Mouse (Mus musculus): Measurements from ENCODE around the gene Mef2d. TPM values are rescaled to one million over a fixed set of nuclear protein-coding genes. Genes with fewer than 3 reads are reported as not detected.

The Mef2d gene
- polyA plus RNA-seq, 1 experiment = 50.0 TPM

DNA sequence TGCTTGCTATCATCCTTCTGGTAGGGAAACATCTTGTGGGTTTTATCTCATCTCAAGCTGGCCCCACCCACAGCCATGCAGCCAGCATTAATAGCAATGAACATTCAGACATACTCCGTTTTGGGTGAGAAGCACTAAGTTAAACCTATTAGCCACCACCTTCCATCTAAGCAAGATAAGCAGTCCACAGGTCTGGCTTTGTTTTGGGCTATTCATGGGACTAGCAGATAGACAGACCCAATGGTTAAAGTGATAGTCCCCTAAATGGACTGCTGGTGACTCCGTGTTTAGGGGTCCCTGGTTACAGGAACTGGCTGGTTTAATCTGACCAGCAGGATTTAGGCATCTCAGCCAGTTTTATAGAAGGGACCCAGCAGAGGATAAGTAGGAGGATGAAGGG lies 70.8 kb downstream of the Mef2d start:
- peaks cover 13% of the 10 kb centered on the region for H3K4me1 ChIP-seq (ENCODE audit: control insufficient read depth, insufficient read depth, insufficient read length, low read length)
- no peak overlapping the region for H3K4me3 ChIP-seq (ENCODE audit: insufficient read depth, low read depth, low read length)
- H3K27ac ChIP-seq (replicated peaks; ENCODE audit: low read depth, low read length) = no peak overlapping the region

DNA sequence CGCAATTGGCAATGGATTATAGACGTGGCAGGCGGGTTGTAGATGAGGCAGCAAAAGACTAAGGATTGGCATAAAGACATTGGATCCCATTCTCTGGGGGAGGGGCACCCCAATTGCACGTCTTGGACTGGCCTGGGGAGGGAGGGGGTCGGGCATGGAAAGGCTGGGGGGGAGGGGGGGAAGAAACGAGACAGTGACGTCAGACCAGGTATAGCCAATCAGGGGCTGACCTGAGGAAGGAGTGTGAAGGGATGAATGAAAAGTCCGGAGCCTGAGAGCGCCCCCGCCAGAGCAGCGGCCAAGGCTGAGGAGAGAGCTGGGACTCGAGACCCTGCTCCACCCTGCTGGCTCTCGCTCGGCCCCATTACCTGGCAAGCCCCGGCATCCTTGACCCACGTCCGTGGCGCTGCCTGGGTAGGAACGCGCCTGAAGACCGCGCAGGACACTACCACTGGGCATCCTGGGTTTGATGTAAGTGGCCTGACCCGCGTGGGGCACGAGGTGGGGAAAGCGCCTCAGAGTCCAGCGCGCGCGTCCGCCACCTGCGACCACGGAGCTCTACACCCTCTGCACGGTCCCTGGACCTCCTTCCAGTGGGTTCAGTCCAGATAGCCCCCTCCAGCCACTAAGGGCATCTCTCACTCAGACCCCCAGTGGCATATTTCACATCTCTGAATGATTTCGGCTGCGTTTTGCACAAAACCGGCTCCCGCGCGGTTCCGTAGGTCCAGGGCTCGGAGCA lies 72.2 kb downstream of the Mef2d start:
- no peak overlapping the region for H3K27ac ChIP-seq (replicated peaks; ENCODE audit: low read depth, low read length)
- H3K4me1 ChIP-seq (ENCODE audit: control insufficient read depth, insufficient read depth, insufficient read length, low read length) = peaks cover 13% of the 10 kb centered on the region
- H3K4me3 ChIP-seq (ENCODE audit: insufficient read depth, low read depth, low read length) = peak overlapping the region; percentile 50

DNA sequence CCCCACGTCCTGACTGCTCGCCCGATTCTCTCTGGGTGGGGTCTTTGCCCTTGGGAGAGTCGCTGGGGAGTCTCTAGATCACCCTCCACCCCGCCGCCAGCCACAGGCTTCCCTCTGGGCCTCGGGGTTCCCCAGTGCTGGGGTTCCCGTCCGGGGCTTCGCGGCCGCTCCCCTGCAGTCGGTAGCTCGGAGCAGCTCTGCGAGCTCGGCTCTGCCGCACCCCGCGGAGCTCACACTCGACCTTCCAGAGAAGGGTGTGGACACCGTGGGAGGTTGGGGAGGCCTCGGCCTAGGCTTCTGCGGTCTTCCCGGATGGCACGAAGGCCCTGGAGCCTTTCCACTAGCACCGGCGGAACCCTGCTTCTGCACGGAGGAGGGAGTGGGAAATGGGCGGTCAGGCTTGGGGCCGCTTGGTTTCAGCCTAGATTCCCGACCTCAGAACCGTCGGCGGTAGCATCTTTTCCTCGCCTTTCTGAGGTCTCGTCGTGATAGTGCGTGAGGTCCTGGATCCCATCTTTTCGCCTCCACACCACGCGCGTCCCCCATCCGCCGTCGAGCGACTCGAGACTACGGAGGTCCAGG lies 72.9 kb downstream of the Mef2d start:
- Histone ChIP-seq H3K4me1 (ENCODE audit: control insufficient read depth, insufficient read depth, insufficient read length, low read length) (peaks cover 13% of the 10 kb centered on the region), H3K4me3 (ENCODE audit: insufficient read depth, low read depth, low read length) (peak overlapping the region; percentile 50), H3K27ac (replicated peaks; ENCODE audit: low read depth, low read length) (no peak overlapping the region)

DNA sequence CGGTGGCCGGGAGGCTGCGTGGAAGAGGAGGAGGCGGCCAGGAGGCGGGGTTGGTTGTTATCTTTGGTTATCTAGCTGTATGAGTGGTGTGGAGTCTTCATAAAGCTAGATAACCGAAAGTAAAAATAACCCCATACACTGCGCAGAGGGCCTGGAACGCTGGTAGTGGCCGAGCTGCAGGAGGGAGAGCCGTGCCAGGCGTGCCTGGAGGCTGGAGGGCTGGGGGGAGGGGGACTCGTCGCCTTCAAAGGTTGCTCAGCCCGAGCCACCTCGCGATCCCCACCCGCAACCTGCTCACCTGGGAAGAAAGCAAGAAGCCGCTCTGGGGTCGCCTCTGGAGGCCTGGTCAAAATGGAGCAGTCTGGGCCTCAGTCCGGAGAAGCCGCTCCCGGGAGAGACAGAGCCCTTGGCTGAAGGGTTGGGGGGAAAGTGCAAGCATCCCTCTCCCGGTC lies 73.4 kb downstream of the Mef2d start:
- Histone ChIP-seq H3K4me1 (ENCODE audit: control insufficient read depth, insufficient read depth, insufficient read length, low read length) (peaks cover 13% of the 10 kb centered on the region), H3K27ac (replicated peaks; ENCODE audit: low read depth, low read length) (no peak overlapping the region), H3K4me3 (ENCODE audit: insufficient read depth, low read depth, low read length) (peak overlapping the region; percentile 50)

DNA sequence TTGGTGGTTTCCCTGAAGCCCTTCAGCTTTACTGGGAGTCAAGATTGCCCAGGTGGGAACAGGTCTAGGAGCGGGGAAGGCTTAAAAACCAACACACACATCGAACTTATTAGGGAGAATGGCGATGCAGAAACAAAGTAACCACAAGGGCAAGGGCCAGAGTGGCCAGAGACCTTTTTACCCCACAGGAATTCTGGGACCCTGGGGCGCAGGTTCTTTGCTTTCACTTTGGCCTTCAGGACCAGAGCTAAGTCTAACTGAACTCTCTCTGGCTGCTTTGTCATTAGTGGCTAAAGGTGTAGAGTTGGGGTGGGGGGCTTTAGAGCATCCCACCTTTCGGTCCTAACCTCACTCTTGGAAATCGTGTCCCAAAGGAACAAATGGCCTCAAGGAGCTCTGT lies 73.9 kb downstream of the Mef2d start:
- Histone ChIP-seq H3K4me3 (ENCODE audit: insufficient read depth, low read depth, low read length) (peak overlapping the region; percentile 50; the same call in 1 of the 2 replicates), H3K4me1 (ENCODE audit: control insufficient read depth, insufficient read depth, insufficient read length, low read length) (peaks cover 13% of the 10 kb centered on the region), H3K27ac (replicated peaks; ENCODE audit: low read depth, low read length) (no peak overlapping the region)

DNA sequence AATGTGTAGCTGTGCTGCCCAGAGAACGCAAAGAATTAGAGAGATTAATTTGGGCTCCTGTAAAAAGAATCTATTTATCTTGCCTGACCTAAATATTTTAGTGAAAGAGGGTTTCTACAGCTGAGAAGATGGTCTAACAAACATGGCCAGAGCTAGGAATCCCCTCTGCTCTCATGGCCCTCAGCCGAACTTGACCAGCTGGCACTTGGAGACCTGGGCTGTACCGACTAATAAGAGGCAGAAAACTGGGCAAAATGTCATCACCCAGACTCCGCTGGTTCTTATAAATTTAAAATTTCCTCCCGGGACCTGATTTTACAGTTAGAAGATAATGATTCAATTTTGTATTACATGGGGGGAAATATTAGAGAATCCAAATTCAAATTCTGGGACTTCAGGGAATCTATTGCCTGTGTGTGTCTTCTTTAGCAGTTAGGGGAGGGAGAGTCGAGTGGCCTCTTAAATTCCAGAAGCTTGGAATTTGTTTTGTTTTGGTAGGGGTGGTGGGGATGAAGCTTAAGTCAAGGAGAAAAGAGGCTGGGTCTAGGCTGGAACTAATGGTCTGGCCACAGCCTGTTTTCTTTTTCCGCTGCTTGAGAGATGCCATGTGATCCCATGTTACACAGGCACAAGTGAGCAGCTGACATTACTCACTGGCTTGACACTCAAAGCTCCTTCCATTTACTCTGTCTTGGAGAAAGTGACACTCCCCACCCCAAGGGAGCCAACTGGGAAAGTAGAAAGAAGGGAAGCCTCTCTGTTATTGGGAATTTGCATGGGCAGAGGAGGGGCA lies 74.6 kb downstream of the Mef2d start:
- no peak overlapping the region for H3K27ac ChIP-seq (replicated peaks; ENCODE audit: low read depth, low read length)
- H3K4me3 ChIP-seq (ENCODE audit: insufficient read depth, low read depth, low read length) = no peak overlapping the region
- H3K4me1 ChIP-seq (ENCODE audit: control insufficient read depth, insufficient read depth, insufficient read length, low read length) = peaks cover 13% of the 10 kb centered on the region

DNA sequence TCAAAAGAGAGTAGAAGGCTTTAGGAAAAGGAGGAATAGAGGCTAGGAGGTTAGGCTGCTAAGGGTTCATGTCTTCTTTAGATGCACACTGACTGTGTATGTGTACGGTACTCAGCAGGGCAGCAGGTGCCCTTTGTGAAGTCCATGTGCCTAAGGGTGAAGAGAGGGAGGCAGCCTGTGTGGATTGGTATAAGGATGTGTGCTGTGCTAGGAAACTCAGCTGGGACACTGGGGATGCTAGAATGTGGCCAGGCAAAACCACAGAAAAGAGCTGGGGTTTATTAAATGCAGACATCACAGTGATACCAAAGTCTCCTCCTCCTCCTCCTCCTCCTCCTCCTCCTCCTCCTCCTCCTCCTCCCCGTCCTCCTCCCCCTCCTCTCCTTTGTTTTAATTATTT lies 75.5 kb downstream of the Mef2d start:
- no peak overlapping the region for H3K27ac ChIP-seq (replicated peaks; ENCODE audit: low read depth, low read length)
- H3K4me1 ChIP-seq (ENCODE audit: control insufficient read depth, insufficient read depth, insufficient read length, low read length) = peaks cover 13% of the 10 kb centered on the region
- H3K4me3 ChIP-seq (ENCODE audit: insufficient read depth, low read depth, low read length) = no peak overlapping the region

DNA sequence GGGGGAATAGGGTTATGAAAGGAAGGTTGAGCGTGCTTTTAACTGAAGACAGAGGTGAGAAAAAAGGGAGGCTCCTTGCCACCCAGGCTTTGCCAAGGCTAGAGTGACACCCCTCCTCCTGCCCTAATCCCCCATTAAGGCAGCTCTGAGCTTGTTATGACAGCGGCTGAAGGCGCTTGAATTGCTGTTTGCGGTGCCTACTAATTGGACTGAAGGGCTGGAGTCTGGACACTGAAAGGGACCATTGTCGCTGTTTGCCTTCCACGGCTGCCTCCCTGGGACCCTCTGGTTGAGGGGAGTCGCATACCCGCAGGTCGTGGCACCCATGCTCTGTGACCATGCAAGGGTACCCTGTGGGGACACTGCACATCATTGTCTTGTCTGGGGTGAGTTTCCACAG lies 77.8 kb downstream of the Mef2d start:
- H3K27ac ChIP-seq (replicated peaks; ENCODE audit: low read depth, low read length) = no peak overlapping the region
- no peak overlapping the region for H3K4me3 ChIP-seq (ENCODE audit: insufficient read depth, low read depth, low read length)
- H3K4me1 ChIP-seq (ENCODE audit: control insufficient read depth, insufficient read depth, insufficient read length, low read length) = peaks cover 7% of the 10 kb centered on the region

DNA sequence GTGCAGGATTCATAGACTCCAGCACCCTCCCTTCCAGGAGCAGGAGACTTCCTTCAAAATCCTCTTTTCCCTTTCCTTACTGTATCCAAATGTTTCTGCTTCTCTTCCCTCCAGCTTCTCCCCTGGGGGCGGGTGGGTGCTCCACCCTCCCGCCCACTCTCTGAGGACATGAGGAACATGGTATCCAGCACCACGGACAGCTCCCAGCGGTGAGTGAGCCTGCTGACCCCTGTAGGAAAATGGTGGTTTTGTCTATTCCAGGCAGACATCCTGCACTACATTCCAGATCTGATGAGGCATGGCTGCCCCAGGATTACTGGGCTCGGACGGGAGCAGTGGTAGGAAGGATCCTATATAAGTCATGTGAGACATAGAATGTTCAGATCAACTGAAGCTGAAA lies 78.7 kb downstream of the Mef2d start:
- Histone ChIP-seq H3K4me3 (ENCODE audit: insufficient read depth, low read depth, low read length) (no peak overlapping the region), H3K4me1 (ENCODE audit: control insufficient read depth, insufficient read depth, insufficient read length, low read length) (no peaks in the 10 kb centered on the region), H3K27ac (replicated peaks; ENCODE audit: low read depth, low read length) (no peak overlapping the region)

Other genes starting within 250 kb of the Mef2d start
- 178 and 215 TPM in 2 replicates for gene Hdgf, start 236.1 kb upstream of the Mef2d start, polyA plus RNA-seq (2012; ENCODE audit: insufficient read depth, insufficient read length, missing spikeins)
- gene Mrpl24, start 222.9 kb upstream of the Mef2d start, polyA plus RNA-seq (2012; ENCODE audit: insufficient read depth, insufficient read length, missing spikeins) = 158 and 172 TPM in 2 replicates
- gene Isg20l2, start 212.1 kb upstream of the Mef2d start, polyA plus RNA-seq (2012; ENCODE audit: insufficient read depth, insufficient read length, missing spikeins) = 6.7 and 7.9 TPM in 2 replicates
- gene Rrnad1, start 211.7 kb upstream of the Mef2d start, polyA plus RNA-seq (2012; ENCODE audit: insufficient read depth, insufficient read length, missing spikeins) = 4.5 and 6.7 TPM in 2 replicates
- gene Crabp2, start 193.7 kb upstream of the Mef2d start, polyA plus RNA-seq (2012; ENCODE audit: insufficient read depth, insufficient read length, missing spikeins) = not detected in 2 replicates
- gene Nes, start 171.3 kb upstream of the Mef2d start, polyA plus RNA-seq (2012; ENCODE audit: insufficient read depth, insufficient read length, missing spikeins) = 7.6 and 8.4 TPM in 2 replicates
- not detected in 2 replicates for gene Bcan, start 142.1 kb upstream of the Mef2d start, polyA plus RNA-seq (2012; ENCODE audit: insufficient read depth, insufficient read length, missing spikeins)
- gene Hapln2, start 114.8 kb upstream of the Mef2d start, polyA plus RNA-seq (2012; ENCODE audit: insufficient read depth, insufficient read length, missing spikeins) = not detected in 2 replicates
- gene Gpatch4, start 99.3 kb upstream of the Mef2d start, polyA plus RNA-seq (2012; ENCODE audit: insufficient read depth, insufficient read length, missing spikeins) = 11.0 and 13.9 TPM in 2 replicates
- gene Naxe, start 83.9 kb upstream of the Mef2d start, polyA plus RNA-seq (2012; ENCODE audit: insufficient read depth, insufficient read length, missing spikeins) = 152 and 153 TPM in 2 replicates
- gene Ttc24, start 64.1 kb upstream of the Mef2d start, polyA plus RNA-seq (2012; ENCODE audit: insufficient read depth, insufficient read length, missing spikeins) = not detected in 2 replicates
- 1.1 TPM in 1 of 2 replicates, not detected in the other for gene Iqgap3, start 60.4 kb upstream of the Mef2d start, polyA plus RNA-seq (2012; ENCODE audit: insufficient read depth, insufficient read length, missing spikeins)
- not detected in 2 replicates for gene Rhbg, start 112.3 kb downstream of the Mef2d start, polyA plus RNA-seq (2012; ENCODE audit: insufficient read depth, insufficient read length, missing spikeins)
- not detected in 2 replicates for gene Gm38392, start 144.8 kb downstream of the Mef2d start, polyA plus RNA-seq (2012; ENCODE audit: insufficient read depth, insufficient read length, missing spikeins)
- gene Tsacc, start 154.6 kb downstream of the Mef2d start, polyA plus RNA-seq (2012; ENCODE audit: insufficient read depth, insufficient read length, missing spikeins) = 12.9 and 20.4 TPM in 2 replicates
- 120 and 173 TPM in 2 replicates for gene Cct3, start 154.7 kb downstream of the Mef2d start, polyA plus RNA-seq (2012; ENCODE audit: insufficient read depth, insufficient read length, missing spikeins)
- 96.8 and 101 TPM in 2 replicates for gene Glmp, start 182.7 kb downstream of the Mef2d start, polyA plus RNA-seq (2012; ENCODE audit: insufficient read depth, insufficient read length, missing spikeins)
- 89.9 and 111 TPM in 2 replicates for gene Tmem79, start 193.8 kb downstream of the Mef2d start, polyA plus RNA-seq (2012; ENCODE audit: insufficient read depth, insufficient read length, missing spikeins)
- 14.2 and 24.1 TPM in 2 replicates for gene Smg5, start 193.9 kb downstream of the Mef2d start, polyA plus RNA-seq (2012; ENCODE audit: insufficient read depth, insufficient read length, missing spikeins)
- 2.1 TPM in 2 replicates for gene Paqr6, start 222.2 kb downstream of the Mef2d start, polyA plus RNA-seq (2012; ENCODE audit: insufficient read depth, insufficient read length, missing spikeins)
- not detected in 2 replicates for gene Bglap3, start 230.4 kb downstream of the Mef2d start, polyA plus RNA-seq (2012; ENCODE audit: insufficient read depth, insufficient read length, missing spikeins)
- not detected in 2 replicates for gene Bglap2, start 236.3 kb downstream of the Mef2d start, polyA plus RNA-seq (2012; ENCODE audit: insufficient read depth, insufficient read length, missing spikeins)
- gene Bglap, start 242.1 kb downstream of the Mef2d start, polyA plus RNA-seq (2012; ENCODE audit: insufficient read depth, insufficient read length, missing spikeins) = not detected in 2 replicates